Mouse (Mus musculus) ES-E14 (cell line): Measurements from ENCODE around the gene Ttll10.

Source experiments
- HCFC1 ChIP-seq: IDR thresholded peaks from 2 replicates; pipeline ENCODE4 v1.6.1; 2012; ENCODE audit warnings: low read length, inconsistent platforms, borderline replicate concordance; ENCODE audit not compliant: insufficient read depth
- ZNF384 ChIP-seq: IDR thresholded peaks from 2 replicates; pipeline ENCODE4 v1.6.1; 2012; ENCODE audit warnings: low read depth, low read length, inconsistent platforms

DNA sequence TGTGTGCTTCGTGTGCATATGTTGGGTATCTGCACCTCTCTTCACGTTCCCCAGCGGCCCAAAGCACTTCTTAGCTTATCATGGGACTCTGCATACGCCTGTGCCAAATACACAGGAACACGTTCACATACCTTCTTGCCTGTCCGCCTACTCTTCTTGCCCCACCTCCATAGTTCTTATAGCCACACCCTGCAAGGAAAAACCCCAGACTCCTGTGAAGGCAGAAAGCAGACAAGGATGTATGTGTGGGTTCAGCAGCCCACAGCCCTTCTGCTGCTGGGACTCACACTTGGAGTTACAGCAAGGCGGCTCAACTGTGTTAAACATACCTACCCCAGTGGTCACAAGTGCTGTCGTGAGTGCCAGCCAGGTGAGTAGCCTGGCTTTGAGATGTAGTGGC is 45.6 kb downstream of the Ttll10 start, which contains the start of gene Tnfrsf4:
- no peak for TF ChIP-seq ZNF384
- no peak for TF ChIP-seq HCFC1
